Mouse (Mus musculus): Measurements from ENCODE around the gene Slc5a4b.

Slc5a4b gene

DNA sequence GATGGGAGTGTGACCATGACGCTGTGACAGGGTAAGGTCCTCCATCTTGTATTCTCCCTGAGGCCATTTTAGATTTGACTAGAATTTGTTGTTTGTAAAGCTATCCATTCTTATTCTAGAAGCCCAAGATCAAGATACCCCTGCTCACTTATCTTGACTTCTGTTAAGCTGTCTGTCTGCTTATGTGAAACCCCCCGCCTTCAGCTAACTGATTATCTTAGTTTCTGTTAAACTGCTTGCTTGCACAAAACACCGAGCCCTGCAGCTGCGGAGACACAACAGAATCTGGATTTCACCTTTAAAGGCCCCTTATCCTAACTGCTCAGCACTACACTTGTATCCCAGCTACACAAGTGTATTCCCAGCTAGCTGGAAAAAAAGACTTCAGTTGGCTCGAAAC, 73.8 kb downstream of the Slc5a4b start:
- in situ Hi-C loops (cut with MseI, MboI) = no loop called here

DNA sequence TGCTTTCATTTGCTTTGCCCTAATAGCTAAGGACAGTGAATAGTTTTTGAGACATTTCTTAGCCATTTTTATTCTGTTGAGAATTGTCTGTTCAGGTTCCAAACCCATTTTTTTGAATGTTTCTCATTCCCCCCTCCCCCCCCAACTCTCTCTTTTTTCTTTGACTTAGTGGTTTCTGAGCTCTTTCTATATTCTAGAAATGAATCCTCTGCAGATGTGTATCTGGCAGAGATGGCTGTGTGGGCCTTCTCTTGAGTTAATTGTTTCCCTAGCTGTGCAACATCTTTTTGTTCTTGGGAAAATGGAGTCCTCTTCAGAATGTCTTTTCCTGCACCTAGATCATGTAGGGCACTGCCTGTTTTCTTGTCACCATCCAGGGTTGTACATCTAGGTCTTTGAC, 75.5 kb downstream of the Slc5a4b start:
- in situ Hi-C loops (cut with MseI, MboI) = no loop called here

DNA sequence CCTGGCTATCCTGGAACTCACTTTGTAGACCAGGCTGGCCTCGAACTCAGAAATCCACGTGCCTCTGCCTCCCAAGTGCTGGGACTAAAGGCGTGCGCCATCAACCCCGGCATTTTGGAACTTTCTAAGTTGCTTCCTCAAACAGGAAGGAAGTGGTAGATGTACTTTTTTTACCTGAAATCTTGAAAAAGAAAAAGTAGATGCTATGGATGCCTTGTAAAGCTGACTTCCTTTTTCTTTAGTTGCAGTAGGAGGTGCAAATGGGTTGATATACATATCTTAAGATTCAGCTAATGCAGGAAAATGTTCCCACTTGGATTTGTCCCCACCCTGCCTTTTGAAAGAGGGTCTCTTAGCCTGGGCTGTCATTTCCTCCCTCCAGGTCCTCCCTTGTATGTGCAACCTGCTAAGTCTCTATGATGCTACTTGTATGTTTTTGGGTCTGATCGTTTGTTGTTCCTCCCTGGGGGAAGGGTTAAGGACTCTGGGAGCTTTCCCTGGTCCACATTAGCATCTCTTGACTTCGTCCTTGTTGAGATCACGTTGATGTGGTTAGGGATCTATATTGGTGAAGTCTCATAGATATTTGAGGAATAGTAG, 76.7 kb downstream of the Slc5a4b start:
- in situ Hi-C loops (cut with MseI, MboI) = no loop called here

DNA sequence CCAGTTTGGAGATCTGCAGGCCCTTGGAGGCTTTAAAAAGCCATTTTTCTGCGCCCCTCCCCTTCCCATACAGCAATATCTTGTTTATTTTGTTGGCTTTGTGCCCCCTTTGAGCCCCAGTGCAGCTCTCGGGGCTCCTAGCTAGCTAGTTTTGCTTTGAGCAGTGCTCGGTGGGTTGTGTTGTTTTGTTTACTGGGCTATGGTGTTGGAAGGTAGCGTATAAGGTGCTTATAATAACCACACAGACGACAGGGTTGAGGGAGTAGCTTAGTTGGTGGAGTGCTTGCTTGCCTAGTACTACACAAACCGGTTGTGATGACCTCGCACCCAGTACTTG, 77.7 kb downstream of the Slc5a4b start:
- in situ Hi-C loops (cut with MseI, MboI) = no loop called here

DNA sequence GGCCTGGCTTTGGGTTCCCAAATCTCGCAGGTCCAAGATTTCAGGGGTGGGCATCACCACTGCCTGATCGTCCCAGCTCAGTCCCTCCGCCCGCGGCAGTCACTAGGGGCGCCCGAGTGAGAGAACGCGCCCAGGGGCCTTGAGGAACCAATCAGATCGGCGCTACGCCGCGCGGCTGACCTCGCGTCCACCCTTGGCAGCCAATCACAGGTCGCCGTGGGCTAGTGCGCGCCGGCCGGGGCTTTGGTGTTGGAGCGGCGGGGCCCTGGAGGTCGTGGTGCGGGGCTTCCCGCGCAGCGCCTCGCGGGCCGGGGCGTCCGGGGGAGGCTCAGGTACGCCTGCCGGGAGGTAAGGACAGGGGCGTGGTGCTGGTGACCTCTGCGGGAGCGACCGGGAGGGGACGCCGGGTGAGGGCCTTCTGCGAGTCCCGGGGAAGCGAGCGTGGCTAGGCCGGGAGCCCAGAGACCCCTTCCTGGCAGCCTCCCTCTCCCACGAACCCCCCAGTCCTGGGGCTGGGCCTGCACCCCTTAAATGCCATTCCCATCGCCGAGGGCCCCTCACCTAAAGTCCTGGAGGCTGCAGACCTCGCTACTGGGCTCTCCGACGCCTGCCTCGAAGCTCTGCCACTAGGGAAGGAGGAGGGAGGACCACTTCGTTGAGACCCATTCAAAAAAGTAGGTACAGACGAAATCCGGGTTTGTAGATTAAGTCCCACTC, 78.2 kb downstream of the Slc5a4b start, which contains the start of gene Zfp280b:
Gene Zfp280b, plus strand, starts transcription at position 249 of the 717 bp plus-strand sequence.
- in situ Hi-C loops (cut with MseI, MboI) = no loop called here

DNA sequence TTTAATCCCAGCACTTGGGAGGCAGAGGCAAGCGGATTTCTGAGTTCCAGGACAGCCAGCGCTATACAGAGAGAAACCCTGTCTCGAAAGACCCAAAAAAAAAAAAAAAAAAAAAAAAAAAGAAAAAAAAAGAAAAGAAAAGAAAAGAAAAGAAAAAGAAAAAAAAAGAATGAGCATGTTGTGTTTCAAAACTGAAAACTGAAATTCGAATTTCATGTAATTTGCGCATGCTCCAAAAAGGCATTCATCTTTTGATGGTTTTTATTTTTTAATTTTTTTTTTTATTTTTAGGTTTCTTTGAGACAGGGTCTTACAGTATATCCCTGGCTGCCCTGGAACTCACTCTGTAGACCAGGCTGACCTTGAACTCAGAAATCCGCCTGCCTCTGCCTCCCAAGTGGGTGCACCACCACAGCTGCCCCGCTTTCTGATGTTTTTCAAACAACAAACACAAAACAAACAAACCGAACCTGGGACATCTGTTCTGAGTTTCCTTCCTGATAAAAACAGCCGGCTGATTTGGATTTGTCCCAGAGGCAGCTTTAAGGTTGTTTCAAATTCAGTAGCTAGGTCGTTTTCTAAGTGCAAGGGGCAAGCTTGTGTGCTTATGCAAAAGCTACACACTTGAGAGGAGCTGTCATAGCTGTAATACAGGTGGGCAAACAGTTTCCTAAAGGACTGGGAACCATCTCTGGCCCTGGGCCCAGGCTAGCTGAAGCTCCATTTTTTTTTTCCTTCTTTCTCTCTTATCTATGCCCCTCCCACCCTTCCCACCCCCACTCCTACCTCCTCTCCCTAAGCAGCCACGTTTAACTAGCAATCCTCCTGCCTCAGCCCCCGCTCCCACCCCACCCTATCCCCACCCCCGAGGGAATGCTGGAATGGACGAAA, 79.0 kb downstream of the Slc5a4b start:
- in situ Hi-C loops (cut with MseI, MboI) = no loop called here

DNA sequence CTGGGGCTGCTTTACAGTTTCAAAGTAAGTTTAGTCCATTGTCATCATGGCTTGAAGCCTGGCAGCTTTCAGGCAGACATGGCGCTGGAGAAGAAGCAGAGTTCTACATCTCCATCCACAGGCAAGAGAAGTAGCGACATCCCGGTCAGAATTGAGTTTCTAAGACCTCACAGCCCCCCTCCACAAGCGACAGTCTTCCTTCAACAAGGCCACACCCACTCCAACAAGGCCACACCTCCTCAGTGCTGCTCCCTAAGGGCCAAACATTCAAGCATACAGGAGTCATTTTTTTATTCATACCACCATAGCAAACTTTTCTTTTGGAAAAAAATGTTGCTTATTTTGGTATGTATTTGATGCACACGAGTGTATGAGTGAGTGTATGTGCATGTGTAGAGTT, 80.3 kb downstream of the Slc5a4b start:
- in situ Hi-C loops (cut with MseI, MboI) = no loop called here

DNA sequence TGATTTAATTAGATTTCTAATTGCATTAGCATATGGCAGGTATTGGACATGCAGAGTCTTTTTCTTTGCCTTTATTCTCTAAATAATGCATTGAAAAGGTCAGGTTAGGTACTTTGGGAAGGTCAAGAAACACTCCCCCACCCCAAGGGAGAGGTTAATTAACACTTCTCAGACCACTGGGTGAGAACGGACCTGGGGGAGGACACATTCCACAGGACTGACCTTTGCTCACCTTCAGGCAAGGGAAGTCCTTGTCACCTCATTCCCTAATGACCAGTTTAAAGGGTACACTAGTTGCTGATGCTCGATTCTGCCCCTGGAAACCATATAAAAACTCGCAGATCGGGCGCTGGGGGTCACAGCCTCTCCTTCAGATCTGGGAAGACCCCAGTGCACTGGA, 81.5 kb downstream of the Slc5a4b start:
- in situ Hi-C loops (cut with MseI, MboI) = no loop called here

DNA sequence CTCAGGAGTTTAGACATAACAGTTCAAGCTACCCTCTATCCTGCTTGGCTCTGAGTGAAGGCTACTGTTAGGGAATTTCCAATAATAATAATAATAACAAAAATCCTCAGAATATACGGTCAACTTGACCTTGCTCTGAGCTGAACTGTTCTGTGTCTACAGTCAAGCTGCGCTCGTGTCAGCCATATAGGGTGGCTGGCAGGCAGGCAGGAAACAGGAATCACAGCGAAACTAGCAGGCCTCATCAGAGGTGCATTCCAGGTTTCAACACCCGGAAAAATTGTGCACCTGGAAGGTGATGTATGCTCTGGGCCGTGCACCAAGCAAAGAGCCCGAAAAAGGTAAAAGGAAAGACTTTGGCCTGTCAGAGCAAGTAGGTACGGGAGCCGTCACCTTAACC, 82.4 kb downstream of the Slc5a4b start:
- in situ Hi-C loops (cut with MseI, MboI) = no loop called here

DNA sequence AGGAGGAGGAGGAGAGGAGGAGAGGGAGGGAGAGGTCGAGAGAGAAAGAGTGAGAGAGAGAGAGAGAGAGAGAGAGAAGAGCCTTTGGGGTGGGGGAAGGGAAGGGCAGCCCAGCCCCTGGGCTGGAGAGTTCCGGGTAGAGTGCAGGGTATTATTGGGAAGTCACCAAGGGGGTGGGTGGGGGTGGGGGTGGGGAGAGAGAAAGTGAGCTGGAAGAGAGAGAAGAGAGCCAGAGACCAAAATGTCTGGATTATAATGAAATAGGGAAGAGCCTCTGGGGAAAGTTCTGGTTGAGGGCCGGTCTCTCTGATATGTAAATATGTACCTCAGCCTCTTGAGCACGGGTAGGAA, 82.8 kb downstream of the Slc5a4b start:
- in situ Hi-C loops (cut with MseI, MboI) = no loop called here

DNA sequence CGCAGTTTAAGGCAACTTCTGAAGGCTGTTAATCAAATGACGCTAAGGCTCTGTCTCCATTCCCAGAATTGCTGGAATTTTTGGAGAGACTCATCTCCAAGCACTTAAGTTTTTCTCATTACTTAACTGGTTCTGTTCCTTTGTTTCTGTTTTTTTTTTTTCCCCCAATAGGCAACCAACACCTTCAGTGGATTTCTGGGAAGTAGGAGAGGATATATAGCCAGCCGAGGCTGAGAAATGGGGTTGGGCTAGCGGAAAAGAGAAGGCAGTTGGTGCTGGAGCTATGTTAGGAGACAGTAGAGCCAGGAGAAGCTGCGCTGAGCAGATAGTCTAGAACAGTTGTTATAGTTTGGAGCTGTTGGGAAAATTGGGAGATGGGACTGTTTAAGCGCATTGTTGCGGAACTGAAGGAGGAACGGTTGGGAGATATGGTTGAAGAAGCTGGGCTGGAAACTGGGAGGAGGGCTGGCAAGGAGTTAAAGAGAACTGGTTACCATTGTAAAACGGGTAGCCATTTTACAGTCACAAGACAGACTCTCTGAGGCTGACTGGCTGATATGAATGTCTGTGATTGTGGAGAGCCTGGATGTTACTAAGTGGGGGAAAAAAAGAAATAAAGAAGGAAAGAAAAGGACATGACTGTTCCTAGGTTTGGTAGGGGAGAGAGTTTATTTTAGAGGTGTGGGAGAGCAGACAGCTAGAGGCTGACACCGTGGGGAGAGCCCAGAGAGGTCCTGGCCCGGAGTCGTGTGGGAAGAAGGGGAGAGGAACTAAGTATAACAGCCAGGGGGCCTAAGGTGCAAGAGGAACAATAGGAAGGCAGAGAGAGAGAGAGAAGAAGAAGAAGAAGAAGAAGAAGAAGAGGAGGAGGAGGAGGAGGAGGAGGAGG, 83.4 kb downstream of the Slc5a4b start:
- in situ Hi-C loops (cut with MseI, MboI) = no loop called here

DNA sequence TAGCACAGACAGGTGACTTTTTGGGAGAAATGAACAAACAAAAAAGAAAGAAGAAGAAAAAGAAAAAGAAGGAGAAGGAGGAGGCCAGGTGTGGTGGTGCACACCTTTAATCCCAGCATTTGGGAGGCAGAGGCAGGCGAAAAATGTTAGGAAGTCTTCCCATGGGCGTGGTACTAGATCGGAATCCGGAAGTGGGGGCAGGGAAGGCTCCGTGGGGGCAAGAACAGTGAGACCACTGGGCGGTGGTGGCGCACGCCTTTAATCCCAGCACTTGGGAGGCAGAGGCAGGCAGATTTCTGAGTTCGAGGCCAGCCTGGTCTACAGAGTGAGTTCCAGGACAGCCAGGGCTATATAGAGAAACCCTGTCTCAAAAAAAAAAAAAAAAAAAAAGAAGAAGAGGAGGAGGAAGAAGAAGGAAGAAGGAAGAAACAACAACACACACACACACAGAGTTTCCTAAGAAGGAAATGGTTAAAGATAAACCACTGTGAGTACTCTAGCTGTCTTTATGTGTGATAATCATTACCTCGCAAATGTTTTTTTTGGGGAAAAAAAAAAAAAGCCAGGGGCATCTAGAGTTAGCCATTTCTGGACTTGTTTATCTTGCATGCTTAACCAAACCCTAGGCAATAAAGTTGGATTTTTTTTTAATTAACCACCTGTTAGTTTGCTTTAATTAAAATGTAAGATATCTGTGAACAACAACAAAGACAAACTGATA, 85.1 kb downstream of the Slc5a4b start:
- in situ Hi-C loops (cut with MseI, MboI) = no loop called here

DNA sequence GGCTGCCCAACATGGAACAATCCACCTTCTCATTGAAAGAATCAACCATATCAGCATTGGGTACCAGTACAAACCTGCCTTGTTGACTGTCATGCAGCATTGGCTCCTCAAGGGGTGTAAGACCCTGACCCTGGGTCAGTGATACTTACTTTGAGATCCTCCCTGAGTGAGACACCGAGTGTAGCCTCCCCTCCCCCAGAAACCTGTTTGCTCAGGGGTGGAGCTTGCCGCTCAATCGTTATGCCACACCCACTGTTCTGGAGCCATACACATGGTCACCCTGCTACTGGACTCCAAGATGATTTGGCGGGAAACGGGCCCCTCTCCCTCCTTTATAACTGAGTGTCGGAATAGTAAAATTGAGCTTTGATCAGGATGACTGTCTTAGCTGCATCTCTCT, 86.8 kb downstream of the Slc5a4b start:
- in situ Hi-C loops (cut with MseI, MboI) = no loop called here

DNA sequence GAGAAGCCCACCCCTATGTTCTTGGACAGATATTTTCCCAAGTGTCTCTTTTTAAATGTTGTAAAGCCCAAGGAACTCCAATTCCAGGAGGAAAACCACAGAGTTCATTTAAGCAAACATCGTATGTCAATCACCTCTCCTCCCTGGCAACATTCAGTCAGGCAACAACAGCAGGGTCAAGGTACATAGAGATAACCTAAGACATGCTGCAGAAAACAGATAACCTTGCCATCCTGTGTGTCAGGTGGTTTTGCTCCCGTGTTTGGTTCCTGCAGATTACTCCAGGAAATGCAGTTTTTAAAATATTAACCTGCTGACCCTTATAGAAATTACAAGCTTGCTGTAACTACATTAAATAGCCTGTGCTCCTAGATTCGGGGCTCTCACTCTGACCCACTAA, 89.0 kb downstream of the Slc5a4b start:
- in situ Hi-C loops (cut with MseI, MboI) = no loop called here

DNA sequence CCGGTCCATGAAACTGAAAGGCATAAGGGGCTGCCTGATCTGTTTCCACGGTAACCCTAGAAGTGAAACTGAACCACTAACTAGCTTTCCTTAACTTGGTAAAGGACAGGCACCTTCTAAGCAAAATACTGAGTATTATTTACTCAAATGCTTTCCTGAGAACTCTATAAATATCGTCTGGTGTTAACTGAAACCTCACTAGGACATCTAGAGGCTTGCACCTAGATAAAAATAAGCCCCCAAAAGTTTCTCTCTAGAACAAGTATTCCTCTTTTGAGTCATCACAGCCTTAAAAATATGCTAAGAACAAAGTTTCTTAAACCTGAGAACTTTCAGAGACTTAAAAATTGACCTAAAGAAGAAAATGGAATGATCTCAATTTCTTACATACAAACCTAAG, 93.9 kb downstream of the Slc5a4b start:
- in situ Hi-C loops (cut with MseI, MboI) = no loop called here

DNA sequence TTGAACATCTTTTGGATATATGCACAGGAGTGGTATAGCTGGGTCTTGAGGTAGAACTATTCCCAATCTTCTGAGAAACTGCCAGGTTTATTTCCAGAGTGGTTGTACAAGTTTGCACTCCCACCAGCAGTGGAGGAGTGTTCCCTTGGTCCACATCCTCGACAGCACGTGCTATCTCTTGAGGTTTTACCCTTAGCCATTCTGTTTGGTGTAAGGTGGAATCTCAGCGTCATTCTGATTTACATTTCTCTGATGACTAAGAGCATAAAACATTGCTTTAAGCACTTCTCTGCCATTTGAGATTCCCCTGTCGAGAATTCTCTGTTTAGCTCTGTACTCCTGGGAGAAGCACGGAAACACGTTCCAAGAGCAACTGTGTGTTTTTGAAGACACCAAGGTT, 97.8 kb downstream of the Slc5a4b start:
- in situ Hi-C loops (cut with MseI, MboI) = no loop called here

DNA sequence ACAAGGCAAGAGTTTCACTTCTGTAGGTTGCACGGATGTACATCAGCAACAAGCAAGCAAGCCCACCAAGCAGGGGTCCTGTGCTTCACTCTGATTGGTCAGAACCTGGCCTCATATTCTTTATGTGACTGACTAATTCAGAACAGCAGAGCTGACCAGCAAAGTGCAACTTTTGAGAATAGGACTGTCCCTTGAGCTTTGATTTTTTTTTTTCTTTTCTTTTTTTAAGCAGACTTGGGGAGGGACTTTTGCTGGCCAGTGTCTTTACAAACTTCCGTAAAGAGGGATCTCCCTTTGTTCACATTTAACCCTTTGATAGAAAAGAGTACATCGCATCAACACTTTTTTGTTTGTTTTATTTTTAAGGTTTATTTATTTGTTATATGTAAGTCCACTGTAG, 100.9 kb downstream of the Slc5a4b start:
- in situ Hi-C loops (cut with MseI, MboI) = no loop called here
